Mouse (Mus musculus): ENCODE measurements around the gene Tut7.
"Not testable (repeated sequence)": the region's sequence is repeated elsewhere in the genome, so short reads cannot be mapped to it uniquely, and the experiment has no call there.

Gene Tut7

GRCm38 (mm10) chr13:59822507-59823462 is at the start of gene Tut7:
Gene Tut7, minus strand, starts transcription at chr13:59823147.
- peak; percentile 98 for DNase-seq (ENCODE audit: low read depth, low spot score)

- DNase-seq (ENCODE audit: low read depth, low spot score): no peak
Measured at GRCm38 (mm10) chr13:59872446-59872845, 49.5 kb upstream of the Tut7 start.

- DNase-seq (ENCODE audit: low read depth, low spot score): no peak
Measured at GRCm38 (mm10) chr13:59870004-59870403, 47.1 kb upstream of the Tut7 start.

- no peak for DNase-seq (ENCODE audit: low read depth, low spot score)
Measured at GRCm38 (mm10) chr13:59868011-59868649, 45.2 kb upstream of the Tut7 start.

- DNase-seq (ENCODE audit: low read depth, low spot score): no peak
Measured at GRCm38 (mm10) chr13:59867103-59867502, 44.2 kb upstream of the Tut7 start.

- DNase-seq (ENCODE audit: low read depth, low spot score): no peak
Measured at GRCm38 (mm10) chr13:59859515-59859914, 36.6 kb upstream of the Tut7 start.

- no peak for DNase-seq (ENCODE audit: low read depth, low spot score)
Measured at GRCm38 (mm10) chr13:59856286-59857070, 33.5 kb upstream of the Tut7 start.

- DNase-seq (ENCODE audit: low read depth, low spot score): no peak
Measured at GRCm38 (mm10) chr13:59853471-59853870, 30.5 kb upstream of the Tut7 start.

- DNase-seq (ENCODE audit: low read depth, low spot score): no peak
Measured at GRCm38 (mm10) chr13:59850373-59850772, 27.4 kb upstream of the Tut7 start.

GRCm38 (mm10) chr13:59844661-59845060 is 21.7 kb upstream of the Tut7 start:
- DNase-seq (ENCODE audit: low read depth, low spot score): no peak

- DNase-seq (ENCODE audit: low read depth, low spot score): no peak
Measured at GRCm38 (mm10) chr13:59843976-59844375, 21.0 kb upstream of the Tut7 start.

- DNase-seq (ENCODE audit: low read depth, low spot score): peak; percentile 70
Measured at GRCm38 (mm10) chr13:59842226-59843210, 19.6 kb upstream of the Tut7 start.

- not testable (repeated sequence) for DNase-seq (ENCODE audit: low read depth, low spot score)
Measured at GRCm38 (mm10) chr13:59841761-59842160, 18.8 kb upstream of the Tut7 start.

GRCm38 (mm10) chr13:59840429-59841169 is 17.7 kb upstream of the Tut7 start:
- peak; percentile 87 for DNase-seq (ENCODE audit: low read depth, low spot score)

- no peak for DNase-seq (ENCODE audit: low read depth, low spot score)
Measured at GRCm38 (mm10) chr13:59839356-59839755, 16.4 kb upstream of the Tut7 start.

GRCm38 (mm10) chr13:59838464-59838863 is 15.5 kb upstream of the Tut7 start:
- DNase-seq (ENCODE audit: low read depth, low spot score): no peak

- no peak for DNase-seq (ENCODE audit: low read depth, low spot score)
Measured at GRCm38 (mm10) chr13:59836811-59837210, 13.9 kb upstream of the Tut7 start.

- DNase-seq (ENCODE audit: low read depth, low spot score): no peak
Measured at GRCm38 (mm10) chr13:59836101-59836798, 13.3 kb upstream of the Tut7 start.

- no peak for DNase-seq (ENCODE audit: low read depth, low spot score)
Measured at GRCm38 (mm10) chr13:59834786-59835452, 12.0 kb upstream of the Tut7 start.

Data from A20 (cell line).